ENCODE assay signal across 20 mouse cellular contexts in the genomic region with DNA sequence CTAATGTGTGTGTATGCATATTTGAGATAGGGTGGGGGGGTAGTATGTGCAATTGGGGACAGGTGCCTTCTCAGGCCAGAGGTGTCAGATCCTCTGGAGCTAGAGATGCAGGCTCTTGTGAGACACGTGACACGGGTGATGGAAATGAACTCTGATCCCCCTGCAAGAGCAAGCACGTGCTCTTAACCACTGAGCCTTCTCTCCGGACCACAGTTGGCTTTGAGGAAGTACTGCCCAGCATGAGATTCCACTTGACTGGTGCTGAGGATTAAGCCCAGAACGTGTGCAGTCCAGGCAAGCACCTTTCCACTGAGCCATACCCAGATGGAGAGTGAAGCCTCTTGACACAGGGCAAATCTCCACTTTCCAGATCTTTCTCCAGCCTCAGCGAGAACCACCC. TPM values are rescaled to one million over a fixed set of nuclear protein-coding genes. Genes with fewer than 3 reads are reported as not detected.
A peak's percentile ranks its signal among the peaks of the same experiment; 100 is the strongest.
DNase-seq lines count a peak whose midpoint lies in the region; ATAC-seq and TF ChIP-seq lines count a peak whose summit lies in the region.
"Not testable (repeated sequence)": the region's sequence is repeated elsewhere in the genome, so short reads cannot be mapped to it uniquely, and the experiment has no call there.
"Had no signal": no experiment of that assay in that cellular context is flagged by ENCODE, and none has a peak within 500 bp of the region (broad histone marks: within the 10 kb centered on the region; RNA-seq: fewer than 3 reads in every experiment).

No protein-coding gene starts in this region.

- DNase-seq in kidney, adult 11 months, result peak; percentile 12
- DNase-seq in kidney, adult 9 months, result peak; percentile 4
- peak; percentile 7 for DNase-seq in lung, postnatal 36 days
- not testable (repeated sequence) for DNase-seq in spleen, adult 2 months (ENCODE audit: low read depth in 1 of 2, low spot score in 2 of 2)

- not testable (repeated sequence) for TF ChIP-seq CTCF in bone marrow macrophage, adult 2 months (IDR thresholded peaks at IDR 0.05; ENCODE audit: low read depth, low read length); spleen, adult 2 months (IDR thresholded peaks at IDR 0.05; ENCODE audit: extremely low read depth, insufficient read depth, insufficient read length, insufficient replicate concordance)

- H3K4me3 ChIP-seq in bone marrow macrophage, adult 2 months (ENCODE audit: insufficient read depth, low read length), result not testable (repeated sequence)
- peak overlapping the region; percentile 49 for H3K4me3 ChIP-seq in spleen, adult 2 months (ENCODE audit: extremely low read depth, insufficient read depth, insufficient read length)

- 23% methylated on average over 6 of the region's 6 CpGs for WGBS in spleen, adult 2 months

- H3K36me3 ChIP-seq in spleen, adult 2 months (ENCODE audit: control insufficient read depth, insufficient read depth, low read length), result not testable (repeated sequence)

- H3K27me3 ChIP-seq in spleen, adult 2 months (ENCODE audit: control insufficient read depth, insufficient read depth, low read length), result not testable (repeated sequence)

- peaks cover 11% of the 10 kb centered on the region for H3K4me1 ChIP-seq in bone marrow macrophage, adult 2 months (ENCODE audit: control insufficient read depth, insufficient read depth, low read length)
- H3K4me1 ChIP-seq in spleen, adult 2 months (ENCODE audit: control insufficient read depth, insufficient read depth, insufficient read length), result not testable (repeated sequence)

- not testable (repeated sequence) for TF ChIP-seq POLR2A in bone marrow macrophage, adult 2 months (IDR thresholded peaks at IDR 0.05; ENCODE audit: borderline replicate concordance, low read depth, low read length); spleen, adult 2 months (IDR thresholded peaks at IDR 0.05; ENCODE audit: low read depth, low read length)

- peak; percentile 73 for ATAC-seq in granulocyte monocyte progenitor cell, adult 5-6 weeks (replicated peaks; ENCODE audit: poor library complexity, severe bottlenecking)
- ATAC-seq in hematopoietic stem cell, adult 5-6 weeks (replicated peaks in 1 of 2; ENCODE audit: insufficient read depth in 1 of 2, low FRiP score in 2 of 2, low TSS enrichment in 1 of 2, low read depth in 1 of 2, poor library complexity in 2 of 2, severe bottlenecking in 2 of 2), result peak; percentile 32 to 37; a peak in 1 of 4 replicates
- ATAC-seq in monocyte, adult 5-6 weeks (replicated peaks; ENCODE audit: insufficient number of reproducible peaks, low FRiP score, low TSS enrichment, poor library complexity, severe bottlenecking), result peak; percentile 71

- H3K27ac ChIP-seq in bone marrow macrophage, adult 2 months (ENCODE audit: insufficient read depth, low read depth, low read length), result peak overlapping the region; percentile 29; the same call in 1 of the 2 replicates
- peak overlapping the region; percentile 79 for H3K27ac ChIP-seq in spleen, adult 2 months (ENCODE audit: insufficient read depth, low read length)

RNA-seq across cellular contexts. Expression of a gene that starts 1.1 kb away (rescaled TPM):
- polyA plus RNA-seq in bone marrow macrophage, adult 2 months (2012; ENCODE audit: insufficient read depth, insufficient read length, missing spikeins), result not detected in 2 replicates
- not detected in 2 replicates for total RNA-seq in granulocyte monocyte progenitor cell, adult 5-6 weeks (2014; fragmentation: Nextera tagmentation)
- not detected in 2 replicates for total RNA-seq in granulocyte monocyte progenitor cell, adult 5-6 weeks (2017)
- 0.55 and 2.6 TPM in 2 replicates for total RNA-seq in hematopoietic stem cell, adult 5-6 weeks (2017)
- 1.6 to 4.2 TPM in 2 of 3 replicates, not detected in the other for total RNA-seq in monocyte, adult 5-6 weeks (2017)
- polyA plus RNA-seq in spleen, adult 2 months (2012; rRNA removed), result 9.5 and 11.7 TPM in 2 replicates
- total RNA-seq: adrenal gland, postnatal 36 days; forebrain, postnatal 0 days; G1E had no signal
- polyA plus RNA-seq: brain, embryonic 14.5 days; C2C12; embryonic facial prominence, embryonic 10.5 days; embryonic facial prominence, embryonic 12.5 days; embryonic facial prominence, embryonic 14.5 days; forebrain, embryonic 11.5 days; forebrain, embryonic 13.5 days; forebrain, embryonic 15.5 days; forebrain, postnatal 0 days; G1E; Patski had no signal
